ENCODE assay signal across 8 mouse cellular contexts in genomic region chr14:21981462-21981861, GRCm38 (mm10). TPM values are rescaled to one million over a fixed set of nuclear protein-coding genes. Genes with fewer than 3 reads are reported as not detected.
DNase-seq lines count a peak whose midpoint lies in the region; ATAC-seq lines count a peak whose summit lies in the region.

No protein-coding gene starts in this region.

- H3K9me3 ChIP-seq in hindbrain, embryonic 12.5 days (replicated peaks): no peaks in the 10 kb centered on the region

- 0 out of 2 replicates have a peak overlapping the region, but pooled peaks have one; percentile 27 for H3K9ac ChIP-seq in hindbrain, embryonic 12.5 days

- H3K4me2 ChIP-seq in hindbrain, embryonic 12.5 days (replicated peaks): peak overlapping the region; percentile 75

- H3K4me1 ChIP-seq in hindbrain, embryonic 12.5 days: peaks cover 32% of the 10 kb centered on the region

- ATAC-seq in hindbrain, embryonic 12.5 days (ENCODE audit: low FRiP score): peak; percentile 64
- no peak for ATAC-seq in inflammation-experienced regulatory T-cells, adult 6 months

- DNase-seq in MN1 (ENCODE audit: low spot score): peak; percentile 37
- peak; percentile 87 for DNase-seq in cerebellum, postnatal 10 days
- DNase-seq in gastrocnemius, adult 18-20 months (ENCODE audit: low spot score): peak; percentile 83
- peak; percentile 47 for DNase-seq in left cerebral cortex, adult 11 months (ENCODE audit: low spot score)
- peak; percentile 91 to 92 for DNase-seq in lung, postnatal 4 days
- DNase-seq in right cerebral cortex, postnatal 10 days (ENCODE audit: low spot score in 2 of 2): peak; percentile 52 to 80

- peaks cover 12% of the 10 kb centered on the region for H3K36me3 ChIP-seq in hindbrain, embryonic 12.5 days

- H3K27me3 ChIP-seq in hindbrain, embryonic 12.5 days: peaks cover 28% of the 10 kb centered on the region; the same call in 1 of the 2 replicates

- no peak overlapping the region for H3K4me3 ChIP-seq in hindbrain, embryonic 12.5 days

- H3K27ac ChIP-seq in hindbrain, embryonic 12.5 days: peak overlapping the region; percentile 35; the same call in 1 of the 2 replicates

- 0% methylated on average over 21 of the region's 22 CpGs for WGBS in hindbrain, embryonic 12.5 days

RNA-seq across cellular contexts. Expression of gene Zfp503, which starts 7.9 kb away (rescaled TPM):
- 1 to 10 TPM; 4.7 to 7.6 TPM for total RNA-seq in gastrocnemius, adult 18-20 months (2021)
- polyA plus RNA-seq in hindbrain, embryonic 12.5 days (2016; fragmentation: Nextera tagmentation; extraction: Ambion mirVana): 39.0 and 45.6 TPM in 2 replicates
- not detected for polyA plus RNA-seq in inflammation-experienced regulatory T-cells, adult 6 months (2017; shearing (Covaris generic))

RNA-seq across cellular contexts. Expression of gene Lrmda, which starts 38.0 kb away (rescaled TPM):
- total RNA-seq in gastrocnemius, adult 18-20 months (2021): 1 to 10 TPM; 2.3 to 3.1 TPM
- 0.53 and 0.83 TPM in 2 replicates for polyA plus RNA-seq in hindbrain, embryonic 12.5 days (2016; fragmentation: Nextera tagmentation; extraction: Ambion mirVana)
- not detected for polyA plus RNA-seq in inflammation-experienced regulatory T-cells, adult 6 months (2017; shearing (Covaris generic))

Comparison
In these comparisons a context has a peak if more than half of its experiments do, and no peak if none do; other contexts are left out.
1. DNase-seq: peak in every context shown above with its lines; median percentile 92 in lung, postnatal 4 days; 87 in cerebellum, postnatal 10 days; 83 in gastrocnemius, adult 18-20 months; 66 in right cerebral cortex, postnatal 10 days; 47 in left cerebral cortex, adult 11 months; 37 in MN1.
2. RNA of gene Zfp503, which starts 7.9 kb away (polyA plus RNA-seq): 39.0 to 45.6 TPM in hindbrain, embryonic 12.5 days; not detected in inflammation-experienced regulatory T-cells, adult 6 months; every median in the first group is over 10 times any median in the second.